Mouse (Mus musculus): ENCODE results near the gene Myh4.

- no peak for TF ChIP-seq CTCF (IDR thresholded peaks at IDR 0.05; ENCODE audit: low read depth, low read length)
- no peak for TF ChIP-seq POLR2A (IDR thresholded peaks at IDR 0.05; ENCODE audit: borderline replicate concordance, low read depth, low read length)
These were observed 23.1 kb downstream of the Myh4 start for GRCm38 (mm10) chr11:67260956-67261355.
